Mouse (Mus musculus): ENCODE measurements at regions not wholly inside any gene's neighbourhood (a gene's known extent, or its start where the extent isn't known, plus 50 kb on each side); places are given as distances from the start of the nearest gene placed in this dataset.

DNA sequence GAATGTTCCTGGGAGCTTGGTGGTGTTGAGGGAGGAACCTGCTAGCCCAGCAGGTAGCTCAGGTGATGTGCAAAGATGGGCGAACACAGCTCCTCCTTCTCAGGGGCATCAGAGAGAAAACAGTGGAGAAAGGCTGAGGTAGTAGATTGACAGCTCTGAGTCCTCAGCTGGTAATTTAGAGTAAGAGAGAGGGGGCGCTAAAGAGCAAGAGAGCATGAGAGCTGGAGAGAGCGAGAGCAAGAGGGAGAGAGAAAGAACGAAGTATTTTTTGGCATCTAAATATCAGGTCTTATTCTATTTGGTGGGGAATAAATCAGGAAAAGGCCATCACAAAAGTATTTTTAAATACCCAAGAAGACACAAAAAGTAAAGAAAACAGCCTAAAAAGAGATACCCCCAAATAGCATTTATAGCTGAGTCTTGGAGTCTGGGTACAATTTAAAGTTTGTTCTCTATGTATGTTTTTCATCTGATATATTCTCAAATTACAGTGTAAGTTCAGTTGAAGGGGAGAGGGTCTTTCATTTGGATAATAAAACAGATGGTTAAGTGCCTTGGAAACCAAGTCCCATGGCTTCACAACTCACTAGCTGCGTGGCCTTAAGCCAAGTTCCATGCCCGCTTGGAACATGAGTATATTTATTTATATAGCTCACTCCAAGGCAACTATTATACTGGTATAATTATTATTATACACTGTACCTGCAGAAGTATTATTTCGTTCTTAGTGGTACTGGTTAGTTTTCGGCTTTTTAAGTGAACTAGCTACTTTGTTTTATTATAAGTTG, 183.9 kb downstream of the AI593442 start:
- H3K4me1 ChIP-seq (ENCODE audit: insufficient read depth, low read length): no peaks in the 10 kb centered on the region
- no peak overlapping the region for H3K4me3 ChIP-seq (ENCODE audit: low read length)
- no peaks in the 10 kb centered on the region for H3K36me3 ChIP-seq (ENCODE audit: insufficient read depth, low read length)
- no peak overlapping the region for H3K4me2 ChIP-seq (ENCODE audit: low read depth, low read length)
- no peaks in the 10 kb centered on the region for H3K9me3 ChIP-seq (ENCODE audit: low read length)
- no peaks in the 10 kb centered on the region for H3K27me3 ChIP-seq (ENCODE audit: insufficient read depth, low read length)
- no peak overlapping the region for H3K27ac ChIP-seq
- H3K9ac ChIP-seq (replicated peaks; ENCODE audit: low read length): no peak overlapping the region
- DNase-seq (ENCODE audit: low spot score): peak; percentile 57
- WGBS: 51% methylated on average over 8 of the region's 8 CpGs
- ATAC-seq: no peak
- peak; percentile 48 for TF ChIP-seq CTCF (IDR thresholded peaks at IDR 0.05; ENCODE audit: low read depth)

DNA sequence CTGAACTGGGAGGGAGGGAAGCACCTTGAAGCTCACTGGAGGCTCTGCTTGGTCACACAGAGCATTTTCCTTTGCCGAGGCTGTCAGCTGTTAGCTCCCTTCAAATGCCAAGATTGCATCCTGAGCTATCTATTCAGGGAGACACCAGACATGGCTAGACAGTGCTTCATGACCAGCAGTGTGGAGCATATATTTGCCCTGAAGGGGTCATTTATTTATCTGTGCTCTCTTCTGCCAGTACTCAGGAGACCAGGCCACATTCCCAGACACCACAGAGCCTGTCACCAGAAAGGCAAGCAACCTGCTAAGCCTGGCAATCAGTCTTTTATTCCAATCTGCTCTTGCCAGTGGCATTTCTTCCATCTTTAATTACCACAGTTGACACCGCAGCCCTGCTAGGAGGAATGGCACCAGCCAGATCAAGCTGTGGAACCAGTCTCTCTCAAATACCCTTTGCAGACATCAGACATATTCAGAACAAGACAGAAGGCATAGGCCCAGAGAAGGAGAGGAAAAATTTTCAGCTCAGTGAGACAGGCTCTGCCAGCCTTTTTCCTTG, 186.6 kb downstream of the AI593442 start:
- 0 out of 2 replicates have a peak, but pooled peaks have one; percentile 2 for TF ChIP-seq CTCF (IDR thresholded peaks at IDR 0.05; ENCODE audit: low read depth)
- Histone ChIP-seq H3K9ac (replicated peaks; ENCODE audit: low read length) (no peak overlapping the region), H3K27me3 (ENCODE audit: insufficient read depth, low read length) (no peaks in the 10 kb centered on the region), H3K4me2 (ENCODE audit: low read depth, low read length) (no peak overlapping the region), H3K9me3 (ENCODE audit: low read length) (no peaks in the 10 kb centered on the region), H3K4me3 (ENCODE audit: low read length) (no peak overlapping the region), H3K27ac (peak overlapping the region; percentile 58; the same call in 1 of the 2 replicates), H3K4me1 (ENCODE audit: insufficient read depth, low read length) (no peaks in the 10 kb centered on the region), H3K36me3 (ENCODE audit: insufficient read depth, low read length) (no peaks in the 10 kb centered on the region)
- 0 out of 2 replicates have a peak, but pooled peaks have one; percentile 49 for ATAC-seq
- DNase-seq (ENCODE audit: low spot score): peak; percentile 46
- 19% methylated on average over 2 of the region's 2 CpGs for WGBS

DNA sequence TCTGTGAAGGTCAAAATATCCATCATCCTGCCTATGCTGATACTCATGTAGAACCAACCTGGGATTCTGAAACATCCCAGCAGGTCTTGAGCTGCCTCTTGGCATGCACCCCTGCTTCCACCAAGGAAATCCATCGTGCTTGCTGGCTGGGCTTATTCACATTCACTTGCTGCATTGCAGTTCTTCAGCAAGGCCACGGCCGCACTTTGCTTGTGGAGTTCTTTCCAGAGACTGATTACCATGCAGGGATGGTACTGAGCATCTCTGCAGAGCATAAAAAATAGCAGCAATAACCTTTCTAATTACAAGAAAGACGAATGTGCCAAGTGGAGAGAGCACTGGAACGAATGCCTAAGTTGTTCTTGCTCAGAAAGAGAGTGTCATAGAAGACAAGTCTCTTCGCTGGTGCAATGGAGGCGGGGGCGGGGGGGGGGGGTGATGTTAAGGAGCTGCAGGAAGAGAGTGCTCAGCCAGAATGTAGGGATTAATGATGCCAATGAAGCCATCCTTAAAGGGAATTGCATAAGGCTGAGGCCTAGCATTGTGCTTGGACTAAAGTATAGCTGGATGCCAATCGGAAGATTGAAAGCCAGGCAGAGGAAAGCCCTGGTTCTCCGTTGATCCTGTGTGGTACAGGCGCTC, 205.9 kb downstream of the AI593442 start:
- DNase-seq (ENCODE audit: low spot score): peak; percentile 54
- ATAC-seq: peak; percentile 40; the same call in 1 of the 2 replicates
- Histone ChIP-seq H3K36me3 (ENCODE audit: insufficient read depth, low read length) (no peaks in the 10 kb centered on the region), H3K4me1 (ENCODE audit: insufficient read depth, low read length) (no peaks in the 10 kb centered on the region), H3K9me3 (ENCODE audit: low read length) (no peaks in the 10 kb centered on the region), H3K9ac (replicated peaks; ENCODE audit: low read length) (no peak overlapping the region), H3K4me3 (ENCODE audit: low read length) (no peak overlapping the region), H3K4me2 (ENCODE audit: low read depth, low read length) (no peak overlapping the region), H3K27me3 (ENCODE audit: insufficient read depth, low read length) (no peaks in the 10 kb centered on the region), H3K27ac (peak overlapping the region; percentile 41; the same call in 1 of the 2 replicates)
- 56% methylated on average over 11 of the region's 11 CpGs for WGBS
- TF ChIP-seq CTCF (IDR thresholded peaks at IDR 0.05; ENCODE audit: low read depth): no peak

DNA sequence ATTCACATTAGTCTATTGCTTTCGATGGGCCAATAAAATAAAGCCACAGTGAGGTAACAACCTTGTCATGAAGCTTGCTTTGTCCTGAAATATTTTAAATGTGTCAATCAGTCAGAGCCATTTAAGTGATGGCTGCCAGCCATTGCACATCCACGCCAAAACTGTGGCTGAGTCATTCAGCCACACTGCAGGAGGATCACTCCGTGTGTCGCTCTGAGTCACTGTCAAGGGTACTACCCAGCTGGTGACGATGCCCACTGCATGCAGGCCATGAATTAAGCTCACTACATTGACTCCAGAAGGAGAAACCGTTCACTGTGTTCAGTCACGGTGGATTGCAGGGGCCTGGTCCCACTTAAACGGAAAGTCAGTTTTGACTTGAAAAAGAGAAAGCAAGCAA, 206.7 kb downstream of the AI593442 start:
- WGBS: 42% methylated on average over 8 of the region's 8 CpGs
- DNase-seq (ENCODE audit: low spot score): peak; percentile 71
- H3K4me1 ChIP-seq (ENCODE audit: insufficient read depth, low read length): no peaks in the 10 kb centered on the region

GRCm38 (mm10) chr9:52458518-52458917, 221.1 kb downstream of the AI593442 start:
- Histone ChIP-seq H3K27me3 (ENCODE audit: insufficient read depth, low read length) (no peaks in the 10 kb centered on the region), H3K4me1 (ENCODE audit: insufficient read depth, low read length) (no peaks in the 10 kb centered on the region), H3K4me2 (ENCODE audit: low read depth, low read length) (no peak overlapping the region), H3K36me3 (ENCODE audit: insufficient read depth, low read length) (no peaks in the 10 kb centered on the region), H3K9me3 (ENCODE audit: low read length) (no peaks in the 10 kb centered on the region), H3K4me3 (ENCODE audit: low read length) (no peak overlapping the region), H3K9ac (replicated peaks; ENCODE audit: low read length) (no peak overlapping the region), H3K27ac (no peak overlapping the region)
- TF ChIP-seq CTCF (IDR thresholded peaks at IDR 0.05; ENCODE audit: low read depth): no peak
- DNase-seq (ENCODE audit: low spot score) (no peak), ATAC-seq (no peak)
- WGBS: 82% methylated on average over 2 of the region's 2 CpGs

More for the DNA sequence above, 206.7 kb downstream of the AI593442 start:
- no peak for TF ChIP-seq CTCF (IDR thresholded peaks at IDR 0.05; ENCODE audit: low read depth)
- H3K36me3 ChIP-seq (ENCODE audit: insufficient read depth, low read length): no peaks in the 10 kb centered on the region
- H3K4me2 ChIP-seq (ENCODE audit: low read depth, low read length): no peak overlapping the region
- no peaks in the 10 kb centered on the region for H3K9me3 ChIP-seq (ENCODE audit: low read length)
- ATAC-seq: peak; percentile 81
- no peaks in the 10 kb centered on the region for H3K27me3 ChIP-seq (ENCODE audit: insufficient read depth, low read length)
- H3K9ac ChIP-seq (replicated peaks; ENCODE audit: low read length): no peak overlapping the region
- H3K4me3 ChIP-seq (ENCODE audit: low read length): no peak overlapping the region
- H3K27ac ChIP-seq: peak overlapping the region; percentile 41; the same call in 1 of the 2 replicates

- no peak overlapping the region for H3K9ac ChIP-seq (replicated peaks; ENCODE audit: low read length)
These were observed 225.1 kb downstream of the AI593442 start for GRCm38 (mm10) chr9:52454445-52454844.

More at GRCm38 (mm10) chr9:52454445-52454844, 225.1 kb downstream of the AI593442 start:
- Histone ChIP-seq H3K4me1 (ENCODE audit: insufficient read depth, low read length) (no peaks in the 10 kb centered on the region), H3K36me3 (ENCODE audit: insufficient read depth, low read length) (no peaks in the 10 kb centered on the region), H3K4me2 (ENCODE audit: low read depth, low read length) (no peak overlapping the region), H3K27ac (no peak overlapping the region), H3K9me3 (ENCODE audit: low read length) (no peaks in the 10 kb centered on the region), H3K27me3 (ENCODE audit: insufficient read depth, low read length) (no peaks in the 10 kb centered on the region), H3K4me3 (ENCODE audit: low read length) (no peak overlapping the region)
- WGBS: 86% methylated on average over 2 of the region's 2 CpGs
- no peak for TF ChIP-seq CTCF (IDR thresholded peaks at IDR 0.05; ENCODE audit: low read depth)
- no peak for DNase-seq (ENCODE audit: low spot score)
- no peak for ATAC-seq
